Mouse (Mus musculus): ENCODE measurements at regions not wholly inside any gene's neighbourhood (a gene's known extent, or its start where the extent isn't known, plus 50 kb on each side); places are given as distances from the start of the nearest gene placed in this dataset.

DNA sequence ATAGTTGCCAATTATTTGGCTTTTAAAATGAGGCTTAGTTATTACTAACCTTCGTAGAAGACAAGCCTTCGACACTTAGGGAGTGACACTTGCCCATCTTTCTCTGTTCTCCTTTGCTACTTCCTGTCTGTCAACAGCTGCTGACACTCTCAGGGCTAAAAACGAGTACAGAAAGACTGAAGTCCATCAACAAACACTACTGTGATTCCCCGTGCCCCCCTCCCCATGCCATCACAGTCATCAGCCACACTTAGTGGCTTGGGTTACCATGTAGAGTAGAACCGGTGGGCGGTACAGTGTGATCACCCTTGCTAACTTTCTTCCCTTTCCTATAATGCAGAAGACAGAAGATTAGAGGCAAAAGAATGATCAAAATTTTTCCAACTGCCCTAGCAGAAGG is 402.4 kb downstream of the Atp23 start:
- in situ Hi-C loops (cut with MboI, MseI): no loop called here

DNA sequence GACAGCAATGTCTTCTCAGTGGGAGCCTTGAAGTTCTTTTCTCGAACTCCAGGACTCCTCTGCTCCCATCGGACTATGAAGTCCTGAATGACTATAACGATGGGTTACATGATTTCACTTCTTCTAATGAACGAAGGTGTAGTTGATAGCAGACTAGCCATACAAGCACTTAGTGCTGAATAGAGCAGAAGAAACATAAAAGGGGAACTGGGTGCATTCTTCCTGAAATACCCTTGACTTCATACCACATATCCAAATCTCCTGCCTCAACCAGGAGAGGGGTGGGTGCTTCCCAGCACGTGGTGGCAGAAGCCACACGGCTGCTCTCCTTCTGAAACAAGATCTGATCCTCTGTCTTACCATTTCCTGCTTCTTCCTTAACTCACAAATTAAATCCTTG is 407.4 kb downstream of the Atp23 start:
- in situ Hi-C loops (cut with MboI, MseI): no loop called here

DNA sequence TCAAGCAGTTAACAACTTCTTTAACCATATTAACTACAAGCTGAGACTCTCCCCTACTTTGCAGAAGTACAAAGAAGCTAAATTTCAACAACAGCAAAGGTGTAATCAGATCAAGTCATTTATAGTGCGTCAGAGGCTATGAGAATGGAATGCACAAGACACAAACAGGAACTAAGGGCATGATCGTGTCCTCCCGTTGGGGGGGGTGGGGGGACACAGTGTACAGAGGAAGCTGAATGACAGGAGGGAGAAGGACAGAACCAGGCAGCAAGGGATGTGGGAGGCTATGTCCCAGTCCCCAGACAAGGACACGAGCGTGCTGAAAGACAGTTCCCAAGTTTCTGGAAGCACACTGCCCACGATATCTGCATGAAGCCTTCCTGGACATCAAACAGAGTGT is 408.9 kb downstream of the Atp23 start:
- in situ Hi-C loops (cut with MboI, MseI): no loop called here

DNA sequence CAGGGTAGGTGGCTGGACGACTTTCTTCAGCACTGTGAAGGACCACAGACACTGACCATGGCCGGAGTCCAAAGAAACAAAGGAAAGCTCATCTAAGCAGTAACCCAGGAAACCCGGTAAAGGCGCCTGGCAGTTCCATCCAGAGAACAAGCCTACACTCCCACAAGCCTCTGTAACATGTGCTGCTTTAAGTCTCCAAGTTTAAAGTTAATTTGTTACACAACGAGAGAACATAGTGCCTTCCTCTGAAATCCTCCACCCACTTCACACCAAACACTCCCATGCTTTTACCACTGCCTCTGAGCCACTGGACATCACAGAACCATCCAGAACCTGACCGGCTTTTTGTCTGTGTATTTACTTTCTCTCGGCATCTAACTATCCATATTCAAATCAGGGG is 416.0 kb downstream of the Atp23 start:
- in situ Hi-C loops (cut with MboI, MseI): no loop called here

DNA sequence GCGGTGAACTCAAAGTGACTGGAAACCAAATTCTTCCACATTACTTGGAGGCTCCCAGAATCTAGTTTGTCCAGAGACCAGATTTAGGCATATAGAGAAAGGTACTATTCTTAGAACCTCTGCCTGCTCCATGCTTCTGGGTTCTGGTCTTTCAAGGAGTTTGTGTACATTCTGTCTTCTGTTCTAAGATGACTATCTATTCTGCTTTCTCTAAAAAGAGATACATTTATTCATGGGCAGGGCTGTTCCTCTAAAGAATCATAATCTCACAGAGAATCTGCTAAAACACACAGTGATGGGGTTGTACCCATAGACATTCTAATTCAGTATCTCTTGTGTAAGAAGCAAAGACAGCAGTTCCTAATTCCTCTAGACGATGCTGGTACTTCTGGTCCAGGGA is 417.7 kb downstream of the Atp23 start:
- in situ Hi-C loops (cut with MboI, MseI): no loop called here

DNA sequence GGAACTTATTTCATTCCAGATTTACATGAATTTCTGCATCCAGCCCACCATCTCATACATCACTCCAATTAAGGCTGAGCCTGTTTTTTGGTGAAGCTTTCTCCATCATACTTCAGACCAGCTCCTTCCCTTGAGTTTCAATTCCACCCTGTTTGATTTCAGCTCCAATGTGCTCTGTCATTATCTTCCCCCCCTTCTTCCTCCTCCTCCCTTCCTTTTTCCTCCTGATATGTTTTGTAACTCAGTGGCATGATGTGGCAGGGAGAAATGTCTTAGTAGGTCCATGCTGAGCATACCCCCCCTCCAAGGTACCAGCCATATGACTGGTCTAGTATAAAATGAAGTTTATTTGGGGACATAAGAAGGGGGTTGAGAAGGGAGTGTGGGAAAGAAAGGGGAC is 420.8 kb downstream of the Atp23 start:
- in situ Hi-C loops (cut with MboI, MseI): no loop called here

DNA sequence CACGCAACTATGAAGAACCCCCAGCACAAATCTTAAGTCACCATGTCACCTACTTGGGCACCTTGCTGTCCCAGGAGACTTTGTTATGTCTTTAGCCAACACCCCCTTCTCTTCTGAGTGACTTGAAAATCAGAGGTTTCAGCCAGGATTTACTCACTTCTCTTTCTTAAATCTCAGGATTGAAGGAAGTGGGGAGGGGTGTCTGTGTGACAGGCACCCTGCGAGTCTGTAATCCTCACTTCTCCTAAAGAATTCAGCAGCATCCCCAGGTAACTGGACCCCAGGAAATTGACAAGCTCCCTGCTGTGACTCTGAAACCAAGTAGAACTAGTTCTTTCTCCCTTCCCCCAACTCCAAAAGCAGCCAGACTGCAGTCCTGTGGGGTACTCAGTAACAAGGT is 421.4 kb downstream of the Atp23 start:
- in situ Hi-C loops (cut with MboI, MseI): no loop called here

DNA sequence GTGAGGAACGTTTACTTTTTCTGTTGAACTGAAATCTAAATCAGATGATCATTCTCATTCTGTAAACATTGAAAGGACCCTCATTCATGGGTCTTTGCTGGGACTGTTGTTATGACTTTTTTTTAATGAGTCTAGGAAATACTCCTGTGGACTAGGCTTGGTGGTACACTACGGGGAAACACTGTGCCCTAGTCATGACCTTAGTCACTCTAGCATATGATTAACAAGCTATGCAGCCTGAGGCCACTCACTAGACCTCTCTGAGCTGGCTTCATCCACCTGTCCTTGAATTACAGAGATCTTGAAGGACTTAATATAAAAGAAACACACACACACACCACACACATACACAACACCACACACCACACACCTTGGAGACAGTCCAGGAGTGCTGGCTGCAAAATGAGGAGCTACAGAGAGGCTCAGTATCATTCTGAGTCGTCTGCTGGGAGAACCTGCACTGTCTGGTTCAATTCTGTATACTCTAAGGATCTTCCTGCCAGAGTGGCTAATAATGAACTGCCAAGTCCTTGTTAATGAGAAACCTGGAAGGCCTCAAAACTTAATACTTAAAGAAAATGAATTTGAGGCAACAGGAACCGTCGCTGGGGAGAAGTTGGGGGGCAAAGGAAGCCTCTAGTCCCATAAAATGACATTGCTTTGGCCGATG is 428.0 kb downstream of the Atp23 start:
- in situ Hi-C loops (cut with MboI, MseI): no loop called here

DNA sequence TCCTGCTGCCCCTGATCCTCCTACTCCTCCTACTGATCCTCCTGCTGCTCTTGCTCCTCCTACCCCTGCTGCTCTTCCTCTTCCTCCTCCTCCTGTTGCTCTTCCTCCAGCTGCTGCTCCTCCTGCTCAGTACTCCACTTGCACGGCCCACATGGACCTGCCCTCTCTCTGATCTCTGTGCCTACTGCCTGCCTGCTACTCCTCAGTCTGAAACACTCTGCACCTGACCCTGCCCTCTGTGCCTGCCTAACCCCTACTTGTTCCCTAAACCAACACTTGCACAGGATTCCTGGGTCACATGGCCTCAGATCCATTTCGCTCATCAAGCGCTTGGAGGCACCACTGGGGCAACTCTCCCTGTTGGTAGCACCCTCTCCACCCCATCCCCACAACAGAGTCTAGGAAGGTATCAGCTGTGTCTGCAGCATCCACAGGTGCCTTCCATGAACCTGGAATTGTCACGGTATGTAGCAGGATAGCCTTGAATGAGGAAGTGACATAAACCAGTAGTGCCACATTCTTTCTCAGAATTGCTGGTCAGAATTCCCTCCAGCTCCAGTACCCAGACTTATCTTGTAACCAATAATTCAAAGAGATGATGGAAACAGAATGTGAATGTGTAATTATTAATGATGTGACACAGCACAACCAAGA is 430.2 kb downstream of the Atp23 start:
- in situ Hi-C loops (cut with MboI, MseI): no loop called here

DNA sequence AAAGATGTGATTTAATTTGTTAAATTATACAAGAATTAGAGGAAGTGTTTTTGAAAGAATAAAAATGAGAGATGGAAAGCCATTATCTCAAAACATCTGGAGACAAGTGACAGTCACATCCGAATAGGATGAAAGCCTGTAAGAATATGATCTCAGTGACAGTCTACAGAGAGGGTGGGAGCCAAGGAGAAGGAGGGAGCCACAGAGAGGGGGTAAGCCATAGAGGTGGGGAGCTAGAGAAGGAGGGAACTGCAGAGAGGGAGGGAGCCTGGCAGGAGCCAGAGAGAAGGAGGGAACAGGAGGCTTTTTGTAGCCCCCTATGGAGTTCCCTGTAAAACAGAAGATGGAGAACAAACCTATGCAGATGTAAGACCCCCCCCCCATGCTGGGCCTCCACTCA is 438.4 kb downstream of the Atp23 start:
- in situ Hi-C loops (cut with MboI, MseI): no loop called here

DNA sequence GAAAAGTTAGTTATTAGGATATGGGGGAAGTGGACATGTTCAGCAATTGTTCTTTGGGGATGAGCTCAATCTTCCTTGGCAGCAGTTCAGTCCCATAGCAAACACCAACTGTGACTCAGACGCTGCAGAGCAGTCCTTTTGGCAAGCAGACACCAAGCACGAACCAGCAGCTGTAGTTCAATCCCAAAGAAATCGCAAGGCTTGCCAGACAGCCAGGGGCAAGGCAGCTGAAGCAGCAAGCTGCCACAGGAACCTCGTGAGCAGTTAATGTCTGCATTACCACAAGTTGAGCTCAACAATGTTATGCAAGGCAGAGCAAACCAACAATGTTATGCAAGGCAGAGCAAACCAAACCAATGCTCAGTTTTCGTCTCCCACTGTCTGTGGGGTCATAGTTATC is 442.6 kb downstream of the Atp23 start:
- in situ Hi-C loops (cut with MboI, MseI): no loop called here

DNA sequence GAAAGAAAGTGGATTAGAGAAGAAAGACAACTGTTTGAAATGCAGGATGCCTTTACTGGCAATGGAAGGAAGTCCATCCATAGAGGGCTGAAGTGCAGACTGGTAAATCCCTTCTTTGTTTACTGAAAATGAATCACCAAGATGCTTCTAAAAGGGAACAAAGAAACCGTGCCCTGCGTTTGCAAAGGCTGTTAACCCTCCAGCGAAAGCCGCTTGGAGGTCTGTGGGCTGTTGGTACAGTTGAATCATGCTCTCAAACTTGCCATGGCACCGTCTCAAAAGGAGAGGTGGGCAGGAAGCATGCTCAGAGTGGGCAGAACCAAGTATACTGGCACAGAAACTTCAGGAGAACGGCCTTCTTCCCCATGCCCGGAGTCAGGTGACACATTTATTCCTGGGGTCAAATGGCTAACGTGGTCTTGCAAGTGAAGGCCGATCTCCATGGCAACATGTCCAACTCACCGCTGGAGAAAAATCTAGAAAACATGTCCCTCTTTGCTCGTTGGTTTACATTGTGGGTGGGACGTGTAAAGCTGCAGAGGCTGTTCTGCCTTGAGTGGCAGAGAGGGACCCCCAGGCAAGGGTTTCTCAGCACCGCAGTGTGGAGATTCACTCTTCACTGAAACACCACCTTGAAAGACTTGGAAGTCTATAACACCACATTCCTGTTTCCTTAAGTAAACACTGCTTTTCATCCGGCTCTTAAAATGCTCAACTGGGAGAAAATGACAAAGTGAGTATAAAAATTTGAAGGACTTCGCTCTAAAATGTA is 448.2 kb downstream of the Atp23 start:
- in situ Hi-C loops (cut with MboI, MseI): no loop called here

DNA sequence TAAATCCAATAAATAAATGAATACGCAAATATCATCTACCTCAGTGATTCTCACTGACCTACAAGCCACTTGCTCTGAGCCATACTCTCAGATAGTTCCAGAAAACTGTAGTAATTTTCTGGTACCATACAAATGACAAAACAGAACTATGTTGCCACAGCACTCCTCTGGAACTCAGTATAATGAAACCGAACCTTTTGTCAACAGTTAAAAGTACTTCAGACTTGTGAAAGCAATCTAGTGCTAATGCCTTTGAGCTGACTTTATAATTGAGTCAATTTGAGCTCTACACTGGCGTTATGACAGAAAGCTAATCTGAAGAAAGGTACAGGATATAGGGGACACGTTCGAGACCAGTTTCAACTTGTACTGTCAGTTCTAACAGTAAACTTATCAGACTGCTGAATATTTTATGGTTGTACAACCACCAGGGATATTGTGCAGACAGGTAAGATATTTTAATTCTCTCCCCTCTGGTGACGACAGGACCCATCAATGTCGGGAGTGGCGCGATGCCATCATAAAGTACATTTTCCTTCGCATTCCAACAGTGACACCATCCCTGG is 449.0 kb downstream of the Atp23 start:
- in situ Hi-C loops (cut with MboI, MseI): no loop called here

DNA sequence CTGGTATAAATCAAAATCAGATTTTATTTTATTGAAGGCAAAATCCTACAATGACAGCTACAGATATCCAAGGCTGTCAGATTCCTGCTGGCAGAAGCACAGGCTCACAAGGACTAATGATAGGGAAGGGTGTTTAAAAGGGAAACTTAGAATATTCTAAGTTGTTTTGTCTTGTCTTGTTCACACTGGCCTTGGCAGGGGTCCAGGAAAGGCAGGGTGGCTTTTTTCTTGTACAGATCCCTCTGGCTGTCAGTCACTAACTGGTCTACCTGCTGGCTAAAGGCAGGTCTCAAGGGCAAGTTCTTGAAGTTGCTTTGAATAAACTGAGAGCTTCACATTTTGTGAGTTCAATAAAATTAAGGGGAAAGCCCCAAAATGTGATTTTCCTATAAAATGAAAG is 465.3 kb downstream of the Lrig3 start:
- in situ Hi-C loops (cut with MboI, MseI): no loop called here

DNA sequence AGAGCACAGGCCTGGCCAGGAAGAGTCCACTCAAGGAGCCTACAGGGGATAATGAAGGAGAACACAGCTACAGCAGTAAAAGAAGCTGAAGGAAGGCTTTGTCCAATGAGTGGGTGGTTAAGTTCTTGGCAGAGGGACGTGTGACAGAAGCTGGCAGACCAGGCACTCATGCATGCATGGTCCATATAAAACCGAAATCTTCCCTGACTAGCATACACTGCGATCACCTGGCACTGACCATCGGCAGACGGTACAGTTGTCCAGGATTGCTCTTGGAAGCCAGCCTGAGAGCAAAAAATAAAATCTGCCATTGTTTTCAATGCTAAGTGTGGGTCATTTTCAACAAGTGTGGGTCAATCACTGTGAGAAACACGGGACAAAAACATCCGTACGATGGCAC is 464.4 kb downstream of the Lrig3 start:
- in situ Hi-C loops (cut with MboI, MseI): no loop called here

DNA sequence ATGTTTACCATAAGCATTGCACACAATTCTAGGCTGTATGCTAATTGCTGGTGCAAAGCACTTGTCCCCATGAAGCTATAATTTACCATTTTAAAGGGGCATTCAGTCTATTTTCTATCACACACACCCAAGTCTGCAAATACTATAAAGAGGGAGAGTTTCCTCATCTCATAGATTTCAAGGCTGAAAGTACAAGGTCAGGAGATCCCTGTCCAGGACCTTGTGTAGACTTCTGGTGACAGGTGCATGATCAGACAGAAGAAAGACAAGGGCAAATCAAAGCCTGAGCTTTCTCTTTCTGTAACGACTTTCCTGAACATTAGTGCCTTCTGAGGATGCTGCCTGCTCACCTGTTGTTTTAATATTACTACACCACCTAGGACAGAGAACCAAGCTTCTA is 463.5 kb downstream of the Lrig3 start:
- in situ Hi-C loops (cut with MboI, MseI): no loop called here

DNA sequence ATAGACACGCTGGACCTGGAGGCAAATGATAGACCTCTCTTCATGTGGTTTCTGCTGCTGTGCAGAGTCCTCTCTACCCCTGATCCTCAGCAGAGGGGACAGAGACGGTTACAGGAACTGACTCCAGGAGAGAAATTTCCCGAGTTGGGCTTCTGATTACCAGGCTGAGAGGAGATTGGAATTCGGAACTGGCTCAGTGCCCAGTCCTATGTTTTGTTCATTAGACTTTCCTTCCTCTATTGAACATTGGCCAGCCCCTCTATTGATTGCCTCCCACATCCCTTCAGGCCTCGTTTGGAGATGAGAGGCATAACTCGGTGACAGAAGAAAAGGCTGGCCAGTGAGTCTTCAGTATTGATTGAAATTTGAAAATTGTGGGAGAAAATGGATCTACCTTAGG is 456.1 kb downstream of the Lrig3 start:
- in situ Hi-C loops (cut with MboI, MseI): no loop called here

DNA sequence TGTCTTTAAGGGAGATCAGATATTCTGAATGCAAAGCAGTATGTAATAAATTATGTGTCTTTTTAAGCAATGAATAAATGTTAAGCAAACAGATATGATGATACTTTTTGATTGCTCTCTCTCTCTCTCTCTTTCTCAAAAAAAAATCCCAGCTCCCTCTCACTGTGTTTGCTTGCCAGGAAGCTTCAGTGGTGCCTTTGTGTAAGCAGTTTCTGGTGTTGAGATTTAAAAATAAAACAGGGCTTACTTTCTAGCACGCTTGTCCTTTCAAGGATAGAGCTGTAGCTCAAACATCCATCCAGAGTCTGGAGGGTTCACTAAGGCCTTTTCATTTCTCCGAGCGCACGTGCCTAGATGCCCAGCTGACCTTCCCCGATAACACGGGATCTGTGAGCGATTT is 447.8 kb downstream of the Lrig3 start:
- in situ Hi-C loops (cut with MboI, MseI): no loop called here

DNA sequence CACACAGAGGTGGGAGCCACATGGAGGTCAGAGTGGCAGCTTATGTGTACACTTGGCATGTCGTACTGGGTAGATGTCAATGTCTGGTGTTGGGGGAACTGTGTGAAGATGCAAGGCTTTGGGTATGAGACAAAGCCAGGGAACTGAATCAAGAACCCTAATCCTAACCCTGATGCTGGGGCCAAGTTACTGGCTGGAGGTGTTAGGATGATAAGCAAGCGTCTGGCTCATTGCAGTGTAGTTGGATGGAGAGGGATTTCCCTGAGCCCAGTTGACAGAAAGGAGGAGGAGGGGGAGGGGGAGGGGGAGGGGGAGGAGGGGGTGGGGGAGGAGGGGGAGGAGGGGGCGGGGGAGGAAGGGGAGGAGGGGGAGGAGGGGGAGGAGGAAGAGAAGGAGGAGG is 426.3 kb downstream of the Lrig3 start:
- in situ Hi-C loops (cut with MboI, MseI): no loop called here

DNA sequence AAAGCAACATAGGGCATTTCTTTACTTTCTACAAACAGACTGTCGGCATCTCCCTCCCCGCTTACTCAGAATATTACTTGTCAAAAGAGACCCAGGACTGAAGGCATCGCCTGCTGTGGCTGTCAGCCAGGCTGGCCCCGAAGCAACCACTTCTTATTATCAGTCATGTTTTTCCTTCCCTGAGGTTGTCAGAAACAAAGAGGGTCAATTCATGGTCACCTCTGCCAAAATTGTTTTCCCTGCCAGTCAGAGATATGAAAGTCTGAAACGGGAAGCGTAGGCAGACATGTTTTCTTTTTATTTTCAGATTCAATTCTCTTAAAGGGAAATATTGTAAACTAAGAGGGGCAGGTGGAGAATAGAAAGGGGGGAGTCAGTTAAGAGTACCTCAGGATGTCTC is 425.8 kb downstream of the Lrig3 start:
- in situ Hi-C loops (cut with MboI, MseI): no loop called here

DNA sequence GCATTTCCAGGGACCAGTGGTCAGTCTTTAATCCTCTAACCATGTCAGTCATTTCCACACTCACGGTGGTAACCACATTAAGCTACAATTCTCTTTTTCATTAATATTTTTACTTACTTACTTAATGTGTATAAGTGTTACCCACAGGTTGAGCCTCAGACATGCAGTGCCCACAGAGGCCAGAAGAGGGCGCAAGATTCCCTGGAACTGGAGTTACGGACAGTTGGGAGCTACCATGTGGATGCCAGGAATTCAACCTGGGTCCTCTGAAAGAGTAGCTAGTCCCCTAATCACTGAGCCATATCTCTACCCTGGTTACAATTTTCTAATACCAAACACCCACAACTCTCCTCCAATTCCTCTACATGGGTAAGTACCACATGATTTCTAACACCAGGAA is 420.5 kb downstream of the Lrig3 start:
- in situ Hi-C loops (cut with MboI, MseI): no loop called here

DNA sequence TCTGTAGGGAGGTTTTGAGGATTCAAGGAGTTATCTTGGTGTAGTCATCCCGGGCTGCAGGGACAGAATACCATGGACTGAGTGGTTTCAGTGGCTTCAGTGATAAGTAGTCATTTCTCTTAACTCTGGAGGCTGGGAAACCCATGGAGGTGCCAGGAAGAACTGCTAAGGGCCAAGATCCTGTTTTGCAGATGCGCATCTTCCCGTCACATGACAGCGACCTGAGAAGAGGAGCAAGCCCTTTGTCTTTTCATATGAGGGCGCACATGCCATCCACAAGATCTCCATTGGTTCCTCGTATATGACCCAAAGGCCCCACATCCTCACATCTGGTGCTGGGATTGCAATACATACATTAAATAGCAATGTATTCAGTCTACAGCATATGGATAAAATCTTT is 419.7 kb downstream of the Lrig3 start:
- in situ Hi-C loops (cut with MboI, MseI): no loop called here

DNA sequence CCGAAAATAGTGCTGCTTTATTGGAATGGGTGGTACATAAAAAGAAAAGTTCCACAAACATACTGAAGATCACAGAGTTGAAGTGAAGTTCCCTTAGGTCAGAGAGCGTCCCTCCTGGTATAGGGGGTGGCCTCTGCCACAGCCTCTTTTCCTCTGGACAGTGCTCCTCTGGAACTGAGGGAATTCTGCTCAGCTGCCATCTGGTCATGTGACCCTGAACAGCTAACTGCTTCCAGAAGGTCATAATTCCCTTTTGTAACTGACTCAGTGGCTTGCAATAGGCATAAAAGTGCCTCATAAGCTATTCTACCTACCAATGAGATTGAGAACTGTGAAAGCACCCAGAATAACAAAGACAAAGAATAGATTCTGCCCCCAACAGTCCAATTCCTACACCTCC is 414.4 kb downstream of the Lrig3 start:
- in situ Hi-C loops (cut with MboI, MseI): no loop called here
